ENCODE assay signal across 7 mouse cellular contexts in the genomic region with DNA sequence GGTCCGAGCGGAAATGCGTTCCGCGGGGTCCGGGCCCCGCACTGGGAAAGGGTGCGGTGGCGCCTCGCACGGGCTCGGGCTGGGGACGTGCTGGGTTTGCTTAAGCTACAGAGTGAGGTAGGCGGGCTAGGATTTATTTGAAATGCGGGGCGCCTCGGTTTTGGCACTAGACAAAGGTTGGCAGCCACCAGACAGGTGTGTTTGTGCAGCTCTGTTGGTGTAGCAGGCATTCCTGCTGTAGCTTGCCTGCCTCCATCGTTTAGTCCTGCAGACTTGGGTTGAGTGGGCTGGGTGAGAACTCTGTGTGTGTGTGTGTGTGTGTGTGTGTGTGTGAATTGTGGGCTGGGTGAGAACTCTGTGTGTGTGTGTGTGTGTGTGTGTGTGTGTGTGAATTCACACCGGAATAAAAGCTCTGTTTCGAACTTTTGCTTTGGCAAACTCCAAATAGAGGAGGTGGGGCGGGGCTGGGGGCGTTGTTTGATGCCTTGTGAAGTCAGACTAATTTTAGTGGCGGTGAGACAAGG. TPM values are rescaled to one million over a fixed set of nuclear protein-coding genes. Genes with fewer than 3 reads are reported as not detected.
A peak's percentile ranks its signal among the peaks of the same experiment; 100 is the strongest.
DNase-seq lines count a peak whose midpoint lies in the region; ATAC-seq and TF ChIP-seq lines count a peak whose summit lies in the region.

No protein-coding gene starts in this region.

- peak; percentile 82 for ATAC-seq in embryonic facial prominence, embryonic 15.5 days (ENCODE audit: insufficient number of reproducible peaks, low FRiP score, low TSS enrichment, low read depth)
- ATAC-seq in heart, postnatal 0 days (ENCODE audit: insufficient read depth, low read depth), result peak; percentile 65
- peak; percentile 85 for ATAC-seq in lung, embryonic 15.5 days (ENCODE audit: borderline replicate concordance, extremely low read depth, low FRiP score, low TSS enrichment)

- peak overlapping the region; percentile 86 for H3K4me3 ChIP-seq in embryonic facial prominence, embryonic 15.5 days (replicated peaks)
- H3K4me3 ChIP-seq in heart, postnatal 0 days (ENCODE audit: low read depth, low read length), result peak overlapping the region; percentile 89
- peak overlapping the region; percentile 73 for H3K4me3 ChIP-seq in layer of hippocampus, adult 2 months
- peak overlapping the region; percentile 93 for H3K4me3 ChIP-seq in lung, embryonic 15.5 days

- H3K9ac ChIP-seq in embryonic facial prominence, embryonic 15.5 days, result peak overlapping the region; percentile 60
- peak overlapping the region; percentile 66 for H3K9ac ChIP-seq in heart, postnatal 0 days (replicated peaks; ENCODE audit: low read depth, low read length)
- H3K9ac ChIP-seq in lung, embryonic 15.5 days, result peak overlapping the region; percentile 71

- H3K9me3 ChIP-seq in embryonic facial prominence, embryonic 15.5 days (replicated peaks), result no peaks in the 10 kb centered on the region
- no peaks in the 10 kb centered on the region for H3K9me3 ChIP-seq in heart, postnatal 0 days (replicated peaks; ENCODE audit: control insufficient read depth, low read length)
- no peaks in the 10 kb centered on the region for H3K9me3 ChIP-seq in lung, embryonic 15.5 days

- under 1% methylated on average over 23 of the region's 23 CpGs for WGBS in embryonic facial prominence, embryonic 15.5 days
- WGBS in heart, postnatal 0 days, result under 1% methylated on average over 23 of the region's 23 CpGs
- WGBS in lung, embryonic 15.5 days, result under 1% methylated on average over 23 of the region's 23 CpGs

- no peaks in the 10 kb centered on the region for H3K4me1 ChIP-seq in embryonic facial prominence, embryonic 15.5 days
- no peaks in the 10 kb centered on the region for H3K4me1 ChIP-seq in heart, postnatal 0 days (ENCODE audit: control insufficient read depth, insufficient read depth)
- no peaks in the 10 kb centered on the region for H3K4me1 ChIP-seq in lung, embryonic 15.5 days

- no peaks in the 10 kb centered on the region for H3K36me3 ChIP-seq in embryonic facial prominence, embryonic 15.5 days
- no peaks in the 10 kb centered on the region for H3K36me3 ChIP-seq in heart, postnatal 0 days (replicated peaks; ENCODE audit: control insufficient read depth, insufficient read depth, low read length)
- H3K36me3 ChIP-seq in lung, embryonic 15.5 days, result no peaks in the 10 kb centered on the region

- peak; percentile 31 to 44 for DNase-seq in CD8-positive naive resting alpha-beta T cell, adult 2 months (ENCODE audit: low read depth in 2 of 2, low spot score in 2 of 2)
- DNase-seq in Muller cell, postnatal 12 days (ENCODE audit: inconsistent ontology term), result peak; percentile 51
- no peak for DNase-seq in heart, postnatal 0 days (ENCODE audit: low spot score)
- peak; percentile 36 to 39 for DNase-seq in layer of hippocampus, adult 2 months (ENCODE audit: low spot score in 2 of 2)
- DNase-seq in right cerebral cortex, postnatal 14 days, result peak; percentile 53

- H3K27ac ChIP-seq in embryonic facial prominence, embryonic 15.5 days (replicated peaks), result peak overlapping the region; percentile 96
- H3K27ac ChIP-seq in heart, postnatal 0 days (ENCODE audit: low read depth), result peak overlapping the region; percentile 83
- peak overlapping the region; percentile 98 for H3K27ac ChIP-seq in layer of hippocampus, adult 2 months
- peak overlapping the region; percentile 96 for H3K27ac ChIP-seq in lung, embryonic 15.5 days

- no peaks in the 10 kb centered on the region for H3K27me3 ChIP-seq in embryonic facial prominence, embryonic 15.5 days
- H3K27me3 ChIP-seq in heart, postnatal 0 days (ENCODE audit: control insufficient read depth, insufficient read depth, low read length), result no peaks in the 10 kb centered on the region
- H3K27me3 ChIP-seq in lung, embryonic 15.5 days, result no peaks in the 10 kb centered on the region

- no peak for TF ChIP-seq CTCF in heart, postnatal 0 days (IDR thresholded peaks at IDR 0.05; ENCODE audit: low read depth)
- no peak for TF ChIP-seq CTCF in layer of hippocampus, adult 2 months (conservative IDR thresholded peaks at IDR 0.05)

- H3K4me2 ChIP-seq in embryonic facial prominence, embryonic 15.5 days (replicated peaks), result peak overlapping the region; percentile 60
- peak overlapping the region; percentile 84 for H3K4me2 ChIP-seq in heart, postnatal 0 days (ENCODE audit: low read depth, low read length)
- H3K4me2 ChIP-seq in lung, embryonic 15.5 days, result peak overlapping the region; percentile 72

- TF ChIP-seq EP300 in heart, postnatal 0 days (IDR thresholded peaks at IDR 0.05; ENCODE audit: low read depth), result no peak

RNA-seq across cellular contexts. Expression of a gene that starts 0.7 kb away (rescaled TPM):
- 16.3 and 17.9 TPM in 2 replicates for polyA plus RNA-seq in embryonic facial prominence, embryonic 15.5 days (2015; fragmentation: Nextera tagmentation; extraction: Ambion mirVana)
- 8.5 and 22.6 TPM in 2 replicates for total RNA-seq in heart, postnatal 0 days (2014; rRNA removed; ENCODE audit: low replicate concordance)
- 5.7 and 6.8 TPM in 2 replicates for polyA plus RNA-seq in heart, postnatal 0 days (2015; fragmentation: Nextera tagmentation; extraction: Ambion mirVana)
- total RNA-seq in layer of hippocampus, adult 2 months (2021), result 10 to 100 TPM; 42.9 to 45.3 TPM
- polyA plus RNA-seq in lung, embryonic 15.5 days (2015; fragmentation: Nextera tagmentation; extraction: Ambion mirVana), result 19.8 and 22.2 TPM in 2 replicates
